Mouse (Mus musculus) brain, embryonic 14.5 days (tissue): ENCODE results near the gene Smchd1.

Source experiments
- CTCF ChIP-seq: fragments of 200-500 bp; IDR thresholded peaks from 2 replicates; pipeline ENCODE4 v1.5.1; 2012; ENCODE audit warnings: inconsistent platforms, mild to moderate bottlenecking, moderate library complexity, borderline replicate concordance; ENCODE audit not compliant: insufficient read depth, insufficient read length; ENCODE audit errors: extremely low read depth
- POLR2A ChIP-seq: fragments of 200-500 bp; IDR thresholded peaks from 2 replicates; pipeline ENCODE4 v1.6.1; 2012; ENCODE audit warnings: mild to moderate bottlenecking, inconsistent platforms, borderline replicate concordance; ENCODE audit not compliant: poor library complexity, insufficient read depth, insufficient read length, severe bottlenecking; ENCODE audit errors: extremely low read depth

DNA sequence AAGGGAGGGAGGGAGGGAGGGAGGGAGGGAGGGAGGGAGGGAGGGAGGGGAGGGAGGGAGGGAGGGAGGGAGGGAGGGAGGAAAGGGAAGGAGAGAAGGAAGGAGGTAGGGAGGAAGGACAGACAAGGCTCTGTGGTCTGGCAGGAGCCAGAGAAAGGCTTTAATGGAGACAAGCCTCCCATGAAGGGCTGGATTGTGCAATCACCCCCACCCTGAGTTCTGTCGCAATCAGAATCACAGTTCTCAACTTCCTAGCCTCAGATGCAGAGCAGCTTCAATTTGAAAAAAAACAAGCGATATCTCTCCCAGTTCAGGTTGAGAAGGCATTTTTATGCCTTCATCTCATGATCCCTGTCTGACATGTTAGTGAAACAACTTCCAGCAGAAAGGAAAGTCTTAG, 174.8 kb downstream of the Smchd1 start:
- no peak for TF ChIP-seq CTCF
- TF ChIP-seq POLR2A = no peak
